Comparison of ENCODE assay signal across 8 mouse cellular contexts in genomic region chr11:101467477-101468262, GRCm38 (mm10). TPM values are rescaled to one million over a fixed set of nuclear protein-coding genes. Genes with fewer than 3 reads are reported as not detected.
DNase-seq lines count a peak whose midpoint lies in the region; ATAC-seq lines count a peak whose summit lies in the region.

No protein-coding gene starts in this region.

- H3K36me3 ChIP-seq in intestine, embryonic 16.5 days (ENCODE audit: control insufficient read depth, insufficient read depth, low read length) = no peaks in the 10 kb centered on the region

- peaks cover 26% of the 10 kb centered on the region for H3K4me1 ChIP-seq in intestine, embryonic 16.5 days (ENCODE audit: control insufficient read depth, insufficient read depth, low read length)

- H3K4me3 ChIP-seq in intestine, embryonic 16.5 days (ENCODE audit: low read length) = peak overlapping the region; percentile 82

- intact Hi-C loops in left cerebral cortex, postnatal 14 days (cut with DNase I) = loop anchor here (5.0 kb wide), 2 partner anchors 50 to 85 kb away; partner anchors contain the start of genes Brca1 and Nbr1

- no peaks in the 10 kb centered on the region for H3K9me3 ChIP-seq in intestine, embryonic 16.5 days (ENCODE audit: control insufficient read depth, low read length)

- peak; percentile 80 for DNase-seq in adrenal gland, adult 2 months
- DNase-seq in embryo, embryonic 9.5 days (ENCODE audit: extremely low spot score) = peak; percentile 87
- DNase-seq in gastrocnemius, postnatal 4 days (ENCODE audit: low spot score in 2 of 2) = peak; percentile 50 to 69
- DNase-seq in left cerebral cortex, postnatal 14 days (ENCODE audit: low spot score in 2 of 2) = peak; percentile 64 to 83
- peak; percentile 74 to 82 for DNase-seq in right cerebral cortex, postnatal 10 days (ENCODE audit: low spot score in 2 of 2)
- DNase-seq in yolk sac, embryonic 10.5 days (ENCODE audit: low spot score) = peak; percentile 87

- no peaks in the 10 kb centered on the region for H3K27me3 ChIP-seq in intestine, embryonic 16.5 days (replicated peaks; ENCODE audit: control insufficient read depth, insufficient read depth, low read length)

- peak overlapping the region; percentile 96 for H3K4me2 ChIP-seq in intestine, embryonic 16.5 days (ENCODE audit: low read depth, low read length)

- peak overlapping the region; percentile 84 for H3K9ac ChIP-seq in intestine, embryonic 16.5 days (ENCODE audit: low read depth, low read length)

- ATAC-seq in intestine, embryonic 16.5 days = peak; percentile 67
- peak; percentile 42 for ATAC-seq in megakaryocyte progenitor cell, adult 5-6 weeks (replicated peaks; ENCODE audit: poor library complexity)

- under 1% methylated on average over 44 of the region's 54 CpGs for WGBS in intestine, embryonic 16.5 days

- peak overlapping the region; percentile 80 for H3K27ac ChIP-seq in intestine, embryonic 16.5 days (ENCODE audit: low read length)

RNA-seq across cellular contexts. Expression of gene Vat1, which starts 1.6 kb away (rescaled TPM):
- 100 to 1,000 TPM in 1 of 2 experiments, 10 to 100 TPM in 1; 95.6 to 189 TPM for total RNA-seq in adrenal gland, adult 2 months (2021)
- polyA plus RNA-seq in adrenal gland, adult 2 months (2012; rRNA removed) = 151 and 157 TPM in 2 replicates
- total RNA-seq in gastrocnemius, postnatal 4 days (2021) = 10 to 100 TPM; 72.6 to 79.3 TPM
- 69.9 and 88.2 TPM in 2 replicates for polyA plus RNA-seq in intestine, embryonic 16.5 days (2015; fragmentation: Nextera tagmentation; extraction: Ambion mirVana)
- 10 to 100 TPM; 36.4 to 44.8 TPM for total RNA-seq in left cerebral cortex, postnatal 14 days (2021)
- total RNA-seq in megakaryocyte progenitor cell, adult 5-6 weeks (2015) = 83.6 and 92.8 TPM in 2 replicates
- 47.9 and 50.0 TPM in 2 replicates for total RNA-seq in megakaryocyte progenitor cell, adult 5-6 weeks (2017)

RNA-seq across cellular contexts. Expression of gene Rnd2, which starts 2.9 kb away (rescaled TPM):
- total RNA-seq in adrenal gland, adult 2 months (2021) = 10 to 100 TPM in 1 of 2 experiments, 1 to 10 TPM in 1; 6.0 to 12.9 TPM
- polyA plus RNA-seq in adrenal gland, adult 2 months (2012; rRNA removed) = 6.0 and 11.3 TPM in 2 replicates
- 1 to 10 TPM; 8.1 to 8.3 TPM for total RNA-seq in gastrocnemius, postnatal 4 days (2021)
- 21.0 and 22.1 TPM in 2 replicates for polyA plus RNA-seq in intestine, embryonic 16.5 days (2015; fragmentation: Nextera tagmentation; extraction: Ambion mirVana)
- total RNA-seq in left cerebral cortex, postnatal 14 days (2021) = 100 to 1,000 TPM; 148 to 154 TPM
- total RNA-seq in megakaryocyte progenitor cell, adult 5-6 weeks (2015) = 2.0 and 3.9 TPM in 2 replicates
- 1.00 and 3.9 TPM in 2 replicates for total RNA-seq in megakaryocyte progenitor cell, adult 5-6 weeks (2017)

RNA-seq across cellular contexts. Expression of gene Ifi35, which starts 19.5 kb away (rescaled TPM):
- 10 to 100 TPM; 33.2 to 40.5 TPM for total RNA-seq in adrenal gland, adult 2 months (2021)
- polyA plus RNA-seq in adrenal gland, adult 2 months (2012; rRNA removed) = 32.3 and 44.1 TPM in 2 replicates
- 1 to 10 TPM; 8.0 to 8.9 TPM for total RNA-seq in gastrocnemius, postnatal 4 days (2021)
- 29.7 and 31.1 TPM in 2 replicates for polyA plus RNA-seq in intestine, embryonic 16.5 days (2015; fragmentation: Nextera tagmentation; extraction: Ambion mirVana)
- total RNA-seq in left cerebral cortex, postnatal 14 days (2021) = 1 to 10 TPM in 1 of 2 experiments, under 1 TPM in 1; 0.97 to 2.6 TPM
- 27.2 and 31.7 TPM in 2 replicates for total RNA-seq in megakaryocyte progenitor cell, adult 5-6 weeks (2015)
- 31.1 and 32.6 TPM in 2 replicates for total RNA-seq in megakaryocyte progenitor cell, adult 5-6 weeks (2017)

RNA-seq across cellular contexts. Expression of gene Rpl27, which starts 25.6 kb away (rescaled TPM):
- 10 to 100 TPM; 34.0 to 75.2 TPM for total RNA-seq in adrenal gland, adult 2 months (2021)
- polyA plus RNA-seq in adrenal gland, adult 2 months (2012; rRNA removed) = 133 and 183 TPM in 2 replicates
- 10 to 100 TPM; 81.3 to 87.8 TPM for total RNA-seq in gastrocnemius, postnatal 4 days (2021)
- 251 and 288 TPM in 2 replicates for polyA plus RNA-seq in intestine, embryonic 16.5 days (2015; fragmentation: Nextera tagmentation; extraction: Ambion mirVana)
- 10 to 100 TPM; 41.0 to 43.6 TPM for total RNA-seq in left cerebral cortex, postnatal 14 days (2021)
- 500 and 587 TPM in 2 replicates for total RNA-seq in megakaryocyte progenitor cell, adult 5-6 weeks (2015)
- 3,389 and 3,728 TPM in 2 replicates for total RNA-seq in megakaryocyte progenitor cell, adult 5-6 weeks (2017)

RNA-seq across cellular contexts. Expression of gene Ptges3l, which starts 42.5 kb away (rescaled TPM):
- total RNA-seq in adrenal gland, adult 2 months (2021) = 1 to 10 TPM; 2.1 to 4.3 TPM
- polyA plus RNA-seq in adrenal gland, adult 2 months (2012; rRNA removed) = 0.93 and 1.1 TPM in 2 replicates
- 10 to 100 TPM; 56.2 to 80.9 TPM for total RNA-seq in gastrocnemius, postnatal 4 days (2021)
- 11.1 and 12.4 TPM in 2 replicates for polyA plus RNA-seq in intestine, embryonic 16.5 days (2015; fragmentation: Nextera tagmentation; extraction: Ambion mirVana)
- 1 to 10 TPM; 2.8 to 5.7 TPM for total RNA-seq in left cerebral cortex, postnatal 14 days (2021)
- 0.17 and 0.42 TPM in 2 replicates for total RNA-seq in megakaryocyte progenitor cell, adult 5-6 weeks (2015)
- total RNA-seq in megakaryocyte progenitor cell, adult 5-6 weeks (2017) = 0.71 and 4.1 TPM in 2 replicates

Comparison
In these comparisons a context has a peak if more than half of its experiments do, and no peak if none do; other contexts are left out.
1. Peak in every context shown above with its lines: DNase-seq, ATAC-seq, H3K4me3 ChIP-seq and H3K27ac ChIP-seq.
2. RNA of gene Rnd2, which starts 2.9 kb away (total RNA-seq): 148 to 154 TPM in left cerebral cortex, postnatal 14 days; 6.0 to 12.9 TPM in adrenal gland, adult 2 months, 8.1 to 8.3 TPM in gastrocnemius, postnatal 4 days and 1.00 to 3.9 TPM in megakaryocyte progenitor cell, adult 5-6 weeks; every median in the first group is over 10 times any median in the second.